Mouse (Mus musculus): ENCODE data around the gene Myo7a. TPM values are rescaled to one million over a fixed set of nuclear protein-coding genes. Genes with fewer than 3 reads are reported as not detected.
A peak's percentile ranks its signal among the peaks of the same experiment; 100 is the strongest.

The Myo7a gene
- total and polyA plus RNA-seq, 2 experiments from 2014 or later: 11.9 to 50.8 TPM

GRCm38 (mm10) chr7:98158481-98158880, 39.2 kb upstream of the Myo7a start:
- no peaks in the 10 kb centered on the region for H3K9me3 ChIP-seq (ENCODE audit: low read length)
- 61% methylated on average over 8 of the region's 8 CpGs for WGBS
- ATAC-seq (no peak), DNase-seq (ENCODE audit: low spot score) (no peak)
- H3K27ac ChIP-seq: no peak overlapping the region
- no peak for TF ChIP-seq CTCF (IDR thresholded peaks at IDR 0.05; ENCODE audit: low read depth)
- no peak overlapping the region for H3K4me3 ChIP-seq (ENCODE audit: low read length)
- peaks cover 13% of the 10 kb centered on the region for H3K4me1 ChIP-seq (ENCODE audit: insufficient read depth, low read length)
- H3K27me3 ChIP-seq (ENCODE audit: insufficient read depth, low read length): no peaks in the 10 kb centered on the region
- H3K4me2 ChIP-seq (ENCODE audit: low read depth, low read length): no peak overlapping the region
- H3K36me3 ChIP-seq (ENCODE audit: insufficient read depth, low read length): no peaks in the 10 kb centered on the region
- H3K9ac ChIP-seq (replicated peaks; ENCODE audit: low read length): no peak overlapping the region

GRCm38 (mm10) chr7:98157636-98158332, 38.5 kb upstream of the Myo7a start:
- Histone ChIP-seq H3K36me3 (ENCODE audit: insufficient read depth, low read length) (no peaks in the 10 kb centered on the region), H3K4me3 (ENCODE audit: low read length) (no peak overlapping the region), H3K4me2 (ENCODE audit: low read depth, low read length) (no peak overlapping the region), H3K27me3 (ENCODE audit: insufficient read depth, low read length) (no peaks in the 10 kb centered on the region), H3K9me3 (ENCODE audit: low read length) (no peaks in the 10 kb centered on the region), H3K9ac (replicated peaks; ENCODE audit: low read length) (no peak overlapping the region), H3K27ac (no peak overlapping the region), H3K4me1 (ENCODE audit: insufficient read depth, low read length) (peaks cover 13% of the 10 kb centered on the region)
- TF ChIP-seq CTCF (IDR thresholded peaks at IDR 0.05; ENCODE audit: low read depth): no peak
- ATAC-seq (no peak), DNase-seq (ENCODE audit: low spot score) (no peak)
- WGBS: 38% methylated on average over 5 of the region's 5 CpGs

- no peaks in the 10 kb centered on the region for H3K36me3 ChIP-seq (ENCODE audit: insufficient read depth, low read length)
- no peak overlapping the region for H3K4me3 ChIP-seq (ENCODE audit: low read length)
- ATAC-seq: no peak
- WGBS: 17% methylated on average over 3 of the region's 3 CpGs
- H3K4me2 ChIP-seq (ENCODE audit: low read depth, low read length): no peak overlapping the region
- peaks cover 13% of the 10 kb centered on the region for H3K4me1 ChIP-seq (ENCODE audit: insufficient read depth, low read length)
- no peak for DNase-seq (ENCODE audit: low spot score)
- no peaks in the 10 kb centered on the region for H3K9me3 ChIP-seq (ENCODE audit: low read length)
- TF ChIP-seq CTCF (IDR thresholded peaks at IDR 0.05; ENCODE audit: low read depth): no peak
- H3K27ac ChIP-seq: no peak overlapping the region
- no peak overlapping the region for H3K9ac ChIP-seq (replicated peaks; ENCODE audit: low read length)
- no peaks in the 10 kb centered on the region for H3K27me3 ChIP-seq (ENCODE audit: insufficient read depth, low read length)
Measured at GRCm38 (mm10) chr7:98156280-98156665, 36.9 kb upstream of the Myo7a start.

- Histone ChIP-seq H3K27me3 (ENCODE audit: insufficient read depth, low read length) (no peaks in the 10 kb centered on the region), H3K9ac (replicated peaks; ENCODE audit: low read length) (no peak overlapping the region), H3K4me2 (ENCODE audit: low read depth, low read length) (no peak overlapping the region), H3K27ac (no peak overlapping the region), H3K4me3 (ENCODE audit: low read length) (no peak overlapping the region), H3K4me1 (ENCODE audit: insufficient read depth, low read length) (peaks cover 13% of the 10 kb centered on the region), H3K36me3 (ENCODE audit: insufficient read depth, low read length) (no peaks in the 10 kb centered on the region), H3K9me3 (ENCODE audit: low read length) (no peaks in the 10 kb centered on the region)
- TF ChIP-seq CTCF (IDR thresholded peaks at IDR 0.05; ENCODE audit: low read depth): peak; percentile 92
- ATAC-seq (peak; percentile 61; the same call in 1 of the 2 replicates), DNase-seq (ENCODE audit: low spot score) (peak; percentile 87)
- 26% methylated on average over 7 of the region's 8 CpGs for WGBS
Measured at GRCm38 (mm10) chr7:98155546-98156279, 36.4 kb upstream of the Myo7a start.

- no peak overlapping the region for H3K27ac ChIP-seq
- no peak for TF ChIP-seq CTCF (IDR thresholded peaks at IDR 0.05; ENCODE audit: low read depth)
- H3K9me3 ChIP-seq (ENCODE audit: low read length): no peaks in the 10 kb centered on the region
- no peaks in the 10 kb centered on the region for H3K4me1 ChIP-seq (ENCODE audit: insufficient read depth, low read length)
- no peaks in the 10 kb centered on the region for H3K36me3 ChIP-seq (ENCODE audit: insufficient read depth, low read length)
- no peak for ATAC-seq
- no peak overlapping the region for H3K4me3 ChIP-seq (ENCODE audit: low read length)
- H3K27me3 ChIP-seq (ENCODE audit: insufficient read depth, low read length): no peaks in the 10 kb centered on the region
- no peak overlapping the region for H3K9ac ChIP-seq (replicated peaks; ENCODE audit: low read length)
- no peak for DNase-seq (ENCODE audit: low spot score)
- 71% methylated on average over 5 of the region's 5 CpGs for WGBS
- no peak overlapping the region for H3K4me2 ChIP-seq (ENCODE audit: low read depth, low read length)
Measured at GRCm38 (mm10) chr7:98153892-98154291, 34.6 kb upstream of the Myo7a start.

- Histone ChIP-seq H3K4me2 (ENCODE audit: low read depth, low read length) (no peak overlapping the region), H3K9me3 (ENCODE audit: low read length) (no peaks in the 10 kb centered on the region), H3K36me3 (ENCODE audit: insufficient read depth, low read length) (no peaks in the 10 kb centered on the region), H3K4me3 (ENCODE audit: low read length) (no peak overlapping the region), H3K9ac (replicated peaks; ENCODE audit: low read length) (no peak overlapping the region), H3K27ac (no peak overlapping the region), H3K4me1 (ENCODE audit: insufficient read depth, low read length) (no peaks in the 10 kb centered on the region), H3K27me3 (ENCODE audit: insufficient read depth, low read length) (no peaks in the 10 kb centered on the region)
- ATAC-seq: no peak
- TF ChIP-seq CTCF (IDR thresholded peaks at IDR 0.05; ENCODE audit: low read depth): peak; percentile 44
- 46% methylated on average over 3 of the region's 3 CpGs for WGBS
- no peak for DNase-seq (ENCODE audit: low spot score)
Measured at GRCm38 (mm10) chr7:98153345-98153744, 34.0 kb upstream of the Myo7a start.

GRCm38 (mm10) chr7:98152400-98152799, 33.1 kb upstream of the Myo7a start:
- no peaks in the 10 kb centered on the region for H3K27me3 ChIP-seq (ENCODE audit: insufficient read depth, low read length)
- no peaks in the 10 kb centered on the region for H3K4me1 ChIP-seq (ENCODE audit: insufficient read depth, low read length)
- no peak for DNase-seq (ENCODE audit: low spot score)
- H3K36me3 ChIP-seq (ENCODE audit: insufficient read depth, low read length): no peaks in the 10 kb centered on the region
- H3K27ac ChIP-seq: no peak overlapping the region
- H3K4me2 ChIP-seq (ENCODE audit: low read depth, low read length): no peak overlapping the region
- TF ChIP-seq CTCF (IDR thresholded peaks at IDR 0.05; ENCODE audit: low read depth): no peak
- no peak overlapping the region for H3K9ac ChIP-seq (replicated peaks; ENCODE audit: low read length)
- no peak for ATAC-seq
- WGBS: 36% methylated on average over 8 of the region's 8 CpGs
- no peak overlapping the region for H3K4me3 ChIP-seq (ENCODE audit: low read length)
- no peaks in the 10 kb centered on the region for H3K9me3 ChIP-seq (ENCODE audit: low read length)
